Mouse (Mus musculus): Measurements from ENCODE around the gene Prtn3. TPM values are rescaled to one million over a fixed set of nuclear protein-coding genes. Genes with fewer than 3 reads are reported as not detected.
A peak's percentile ranks its signal among the peaks of the same experiment; 100 is the strongest.

The Prtn3 gene
- polyA plus RNA-seq, 1 experiment from 2014 or later = 15.3 TPM

DNA sequence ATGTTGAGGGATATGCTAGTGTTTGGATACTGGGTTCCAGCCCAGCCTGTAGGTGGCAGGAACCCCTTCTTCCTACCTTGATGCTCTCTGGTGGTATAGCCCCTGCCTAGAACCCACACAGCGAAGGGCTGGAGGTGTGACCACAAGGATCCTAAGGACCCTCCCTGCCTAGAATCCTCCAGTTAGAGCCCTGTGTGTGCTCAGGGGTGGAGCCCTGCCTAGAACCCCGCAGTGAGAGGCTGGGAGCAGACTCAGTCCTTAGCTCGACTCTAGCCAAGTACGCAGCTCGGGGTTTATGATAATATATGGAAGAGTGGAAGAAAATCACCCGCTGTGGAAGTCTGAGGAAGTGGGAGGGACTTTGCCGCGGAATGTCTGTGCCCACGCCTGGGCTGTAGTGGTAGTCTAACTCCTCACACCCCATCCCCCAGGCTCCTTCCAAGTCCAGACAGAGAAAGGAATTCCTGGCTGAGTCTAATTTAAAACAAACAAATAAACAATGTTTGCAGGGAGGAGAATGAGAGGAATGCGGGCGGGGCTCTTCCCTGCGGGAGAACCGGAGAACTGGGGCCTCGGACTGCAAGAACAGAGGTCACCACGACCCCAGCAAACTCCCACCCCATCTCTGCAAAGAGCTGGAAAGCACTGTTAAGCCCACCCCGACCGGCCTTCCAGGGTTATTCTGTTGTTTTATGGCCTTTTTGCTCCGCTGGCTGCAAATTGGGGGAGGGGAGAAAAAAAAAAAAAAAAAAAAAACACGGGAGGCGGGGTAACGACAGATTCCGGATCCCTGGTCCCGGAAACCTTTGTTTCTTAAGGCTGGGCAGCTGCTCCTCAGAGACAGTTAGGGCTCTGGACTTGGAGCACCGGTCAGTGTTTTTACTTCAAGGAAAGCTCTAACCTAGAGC, 33.4 kb upstream of the Prtn3 start:
- Histone ChIP-seq H3K27ac (ENCODE audit: low read length) (peak overlapping the region; percentile 43), H3K36me3 (ENCODE audit: control insufficient read depth, insufficient read depth) (no peaks in the 10 kb centered on the region), H3K4me2 (ENCODE audit: low read length) (peak overlapping the region; percentile 62), H3K4me1 (replicated peaks; ENCODE audit: control insufficient read depth, insufficient read depth, low read length) (peaks cover 11% of the 10 kb centered on the region; the same call in 1 of the 2 replicates), H3K9ac (replicated peaks; ENCODE audit: low read depth, low read length) (peak overlapping the region; percentile 43), H3K9me3 (ENCODE audit: control insufficient read depth, low read length) (no peaks in the 10 kb centered on the region), H3K4me3 (replicated peaks; ENCODE audit: low read length) (peak overlapping the region; percentile 43), H3K27me3 (replicated peaks; ENCODE audit: control insufficient read depth, insufficient read depth, low read length) (no peaks in the 10 kb centered on the region)
- ATAC-seq = peak; percentile 88
- 1% methylated on average over 23 of the region's 24 CpGs for WGBS

GRCm38 (mm10) chr10:79842322-79842721, 32.0 kb upstream of the Prtn3 start:
- Histone ChIP-seq H3K27ac (ENCODE audit: low read length) (no peak overlapping the region), H3K4me3 (replicated peaks; ENCODE audit: low read length) (no peak overlapping the region), H3K4me1 (replicated peaks; ENCODE audit: control insufficient read depth, insufficient read depth, low read length) (peaks cover 11% of the 10 kb centered on the region; the same call in 1 of the 2 replicates), H3K36me3 (ENCODE audit: control insufficient read depth, insufficient read depth) (no peaks in the 10 kb centered on the region), H3K27me3 (replicated peaks; ENCODE audit: control insufficient read depth, insufficient read depth, low read length) (no peaks in the 10 kb centered on the region), H3K9ac (replicated peaks; ENCODE audit: low read depth, low read length) (no peak overlapping the region), H3K9me3 (ENCODE audit: control insufficient read depth, low read length) (no peaks in the 10 kb centered on the region), H3K4me2 (ENCODE audit: low read length) (no peak overlapping the region)
- 75% methylated on average over 3 of the region's 3 CpGs for WGBS
- ATAC-seq = no peak

DNA sequence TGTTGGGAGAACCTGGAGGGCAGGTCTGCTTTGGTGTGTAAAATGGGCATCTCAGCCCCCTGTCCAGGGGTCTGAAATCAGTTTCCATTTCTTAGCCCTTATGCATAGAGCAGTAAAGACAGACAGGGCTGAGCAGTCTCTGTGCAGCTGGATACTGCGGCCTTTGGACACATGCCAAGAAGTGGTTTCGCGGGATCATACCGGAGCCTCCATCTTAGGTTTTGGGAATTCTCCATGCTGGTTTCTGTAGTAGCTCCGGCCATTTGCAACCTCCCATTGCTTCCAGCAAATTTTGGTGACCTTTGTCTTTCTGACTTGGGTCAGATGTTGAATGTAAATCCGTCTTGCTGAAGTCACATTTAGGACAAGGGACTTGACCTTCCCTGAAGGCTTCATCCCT, 30.8 kb upstream of the Prtn3 start:
- no peak overlapping the region for H3K9ac ChIP-seq (replicated peaks; ENCODE audit: low read depth, low read length)
- peaks cover 11% of the 10 kb centered on the region; the same call in 1 of the 2 replicates for H3K4me1 ChIP-seq (replicated peaks; ENCODE audit: control insufficient read depth, insufficient read depth, low read length)
- no peak overlapping the region for H3K27ac ChIP-seq (ENCODE audit: low read length)
- H3K4me2 ChIP-seq (ENCODE audit: low read length) = no peak overlapping the region; the same call in 1 of the 2 replicates
- H3K4me3 ChIP-seq (replicated peaks; ENCODE audit: low read length) = no peak overlapping the region
- peak; percentile 29; the same call in 1 of the 2 replicates for ATAC-seq
- H3K36me3 ChIP-seq (ENCODE audit: control insufficient read depth, insufficient read depth) = no peaks in the 10 kb centered on the region
- 51% methylated on average over 6 of the region's 6 CpGs for WGBS
- no peaks in the 10 kb centered on the region for H3K9me3 ChIP-seq (ENCODE audit: control insufficient read depth, low read length)
- H3K27me3 ChIP-seq (replicated peaks; ENCODE audit: control insufficient read depth, insufficient read depth, low read length) = no peaks in the 10 kb centered on the region

DNA sequence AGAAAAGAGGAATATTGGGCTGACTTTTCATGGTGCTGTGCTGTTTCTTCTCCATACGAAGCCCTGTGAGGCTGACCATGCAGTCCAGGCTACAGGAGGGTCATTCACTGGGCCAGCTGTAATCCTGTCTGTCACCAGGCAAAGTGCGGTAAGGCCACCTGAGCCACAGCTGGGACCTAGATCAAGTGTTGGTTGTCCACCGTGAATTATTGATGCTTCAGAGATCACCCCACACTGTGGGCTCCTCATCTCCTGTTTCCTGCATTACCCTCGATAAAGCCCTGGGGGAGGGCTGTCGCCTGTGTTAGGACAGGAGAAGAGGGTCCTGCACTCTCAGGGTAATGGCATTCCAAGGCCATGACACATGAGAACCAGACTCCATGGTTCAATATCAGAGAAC, 27.7 kb upstream of the Prtn3 start:
- Histone ChIP-seq H3K4me1 (replicated peaks; ENCODE audit: control insufficient read depth, insufficient read depth, low read length) (peaks cover 7% of the 10 kb centered on the region), H3K4me3 (replicated peaks; ENCODE audit: low read length) (no peak overlapping the region)
- 73% methylated on average over 5 of the region's 5 CpGs for WGBS

GRCm38 (mm10) chr10:79849941-79850628, 24.2 kb upstream of the Prtn3 start:
- no peak for ATAC-seq

More for the DNA sequence above, 27.7 kb upstream of the Prtn3 start:
- Histone ChIP-seq H3K27me3 (replicated peaks; ENCODE audit: control insufficient read depth, insufficient read depth, low read length) (no peaks in the 10 kb centered on the region), H3K9ac (replicated peaks; ENCODE audit: low read depth, low read length) (no peak overlapping the region), H3K27ac (ENCODE audit: low read length) (no peak overlapping the region), H3K36me3 (ENCODE audit: control insufficient read depth, insufficient read depth) (no peaks in the 10 kb centered on the region), H3K9me3 (ENCODE audit: control insufficient read depth, low read length) (no peaks in the 10 kb centered on the region), H3K4me2 (ENCODE audit: low read length) (no peak overlapping the region)
- ATAC-seq = no peak

DNA sequence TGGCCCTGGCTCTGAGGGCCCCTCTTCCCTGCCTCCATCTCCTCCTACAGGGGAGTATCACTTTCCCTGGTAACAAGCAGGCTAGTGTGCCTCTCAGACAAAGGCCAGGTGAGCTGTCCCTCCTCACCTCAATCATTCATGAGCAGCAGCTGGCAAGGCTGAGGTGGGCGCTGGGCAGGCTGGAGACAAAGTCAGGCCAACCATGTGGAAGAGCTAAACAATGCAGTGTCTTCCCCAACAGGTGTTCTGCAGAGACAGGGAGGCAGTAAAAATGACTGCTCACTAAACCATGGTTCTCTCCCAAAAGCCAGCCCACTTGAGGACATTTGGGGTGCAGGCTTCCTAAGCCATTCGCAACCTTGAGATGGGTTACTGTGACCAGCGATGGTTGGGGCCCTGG, 22.6 kb upstream of the Prtn3 start:
- Histone ChIP-seq H3K4me2 (ENCODE audit: low read length) (no peak overlapping the region), H3K4me3 (replicated peaks; ENCODE audit: low read length) (no peak overlapping the region), H3K9ac (replicated peaks; ENCODE audit: low read depth, low read length) (peak overlapping the region; percentile 82), H3K27me3 (replicated peaks; ENCODE audit: control insufficient read depth, insufficient read depth, low read length) (no peaks in the 10 kb centered on the region), H3K36me3 (ENCODE audit: control insufficient read depth, insufficient read depth) (no peaks in the 10 kb centered on the region), H3K27ac (ENCODE audit: low read length) (peak overlapping the region; percentile 100), H3K9me3 (ENCODE audit: control insufficient read depth, low read length) (no peaks in the 10 kb centered on the region), H3K4me1 (replicated peaks; ENCODE audit: control insufficient read depth, insufficient read depth, low read length) (peaks cover 33% of the 10 kb centered on the region)
- WGBS = 76% methylated on average over 3 of the region's 3 CpGs
- ATAC-seq = no peak

More at GRCm38 (mm10) chr10:79849941-79850628, 24.2 kb upstream of the Prtn3 start:
- whole genome bisulfite sequencing = 85% methylated on average over 8 of the region's 8 CpGs
- Histone ChIP-seq H3K4me2 (ENCODE audit: low read length) (no peak overlapping the region), H3K36me3 (ENCODE audit: control insufficient read depth, insufficient read depth) (no peaks in the 10 kb centered on the region), H3K9me3 (ENCODE audit: control insufficient read depth, low read length) (no peaks in the 10 kb centered on the region), H3K27ac (ENCODE audit: low read length) (no peak overlapping the region), H3K4me3 (replicated peaks; ENCODE audit: low read length) (no peak overlapping the region), H3K4me1 (replicated peaks; ENCODE audit: control insufficient read depth, insufficient read depth, low read length) (peaks cover 23% of the 10 kb centered on the region), H3K9ac (replicated peaks; ENCODE audit: low read depth, low read length) (no peak overlapping the region), H3K27me3 (replicated peaks; ENCODE audit: control insufficient read depth, insufficient read depth, low read length) (no peaks in the 10 kb centered on the region)

DNA sequence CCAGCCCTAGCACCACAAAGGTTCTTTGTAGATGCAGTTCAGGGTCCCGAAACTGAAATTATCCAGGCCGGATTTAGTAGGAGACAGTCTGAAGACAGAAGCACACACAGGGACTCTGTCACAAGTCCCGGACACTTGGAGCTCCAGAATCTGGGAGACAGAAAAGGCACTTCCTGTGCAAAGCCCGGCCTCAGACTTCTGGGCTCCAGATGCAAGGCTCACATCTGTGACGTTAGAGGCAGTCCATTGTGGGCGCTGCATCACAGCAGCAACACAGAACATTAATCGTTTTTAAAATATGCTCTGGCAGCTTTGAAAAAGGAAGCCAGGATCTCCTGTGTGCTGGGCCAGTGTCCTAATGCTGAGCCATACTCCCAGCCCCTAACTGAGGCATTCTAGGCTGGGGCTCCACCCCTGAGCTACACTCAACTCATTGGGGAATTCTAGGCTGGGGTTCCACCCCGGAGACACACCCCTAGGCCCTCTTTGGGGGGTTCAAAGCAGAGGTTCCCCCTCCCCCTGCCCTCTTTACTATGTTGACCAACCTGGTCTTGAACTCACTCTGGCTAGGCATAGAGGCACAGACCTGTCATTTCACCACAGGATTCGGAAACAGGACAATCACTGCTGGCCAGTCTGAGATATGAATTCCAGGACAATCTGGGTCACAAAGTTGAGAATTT, 22.0 kb upstream of the Prtn3 start:
- ATAC-seq = no peak
- 56% methylated on average over 9 of the region's 9 CpGs for WGBS
- Histone ChIP-seq H3K36me3 (ENCODE audit: control insufficient read depth, insufficient read depth) (no peaks in the 10 kb centered on the region), H3K4me1 (replicated peaks; ENCODE audit: control insufficient read depth, insufficient read depth, low read length) (peaks cover 39% of the 10 kb centered on the region), H3K9ac (replicated peaks; ENCODE audit: low read depth, low read length) (peak overlapping the region; percentile 82), H3K4me3 (replicated peaks; ENCODE audit: low read length) (peak overlapping the region; percentile 97), H3K27me3 (replicated peaks; ENCODE audit: control insufficient read depth, insufficient read depth, low read length) (no peaks in the 10 kb centered on the region), H3K27ac (ENCODE audit: low read length) (peak overlapping the region; percentile 100), H3K9me3 (ENCODE audit: control insufficient read depth, low read length) (no peaks in the 10 kb centered on the region), H3K4me2 (ENCODE audit: low read length) (peak overlapping the region; percentile 89)

DNA sequence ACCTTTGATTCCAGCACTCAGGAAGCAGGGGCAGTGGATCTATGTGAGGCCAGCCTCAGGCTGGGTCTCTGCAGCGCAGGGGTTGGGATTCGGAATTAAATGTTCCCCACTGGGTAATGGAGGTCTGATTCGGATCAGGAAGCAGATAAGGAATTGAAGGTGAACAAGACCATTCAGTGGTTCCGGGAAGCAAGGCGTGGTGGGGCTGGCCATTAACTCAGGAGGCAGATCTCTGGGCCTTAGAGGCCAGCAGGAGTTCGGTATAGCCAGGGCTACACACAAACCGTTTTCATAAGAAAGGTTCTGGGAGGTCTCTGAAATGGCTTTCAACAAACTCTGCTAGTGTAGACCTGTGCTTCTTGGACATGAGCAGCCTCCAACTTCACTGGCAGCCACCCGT, 21.4 kb upstream of the Prtn3 start:
- Histone ChIP-seq H3K4me2 (ENCODE audit: low read length) (peak overlapping the region; percentile 89), H3K27me3 (replicated peaks; ENCODE audit: control insufficient read depth, insufficient read depth, low read length) (no peaks in the 10 kb centered on the region), H3K4me1 (replicated peaks; ENCODE audit: control insufficient read depth, insufficient read depth, low read length) (peaks cover 44% of the 10 kb centered on the region), H3K27ac (ENCODE audit: low read length) (peak overlapping the region; percentile 100), H3K9me3 (ENCODE audit: control insufficient read depth, low read length) (no peaks in the 10 kb centered on the region), H3K9ac (replicated peaks; ENCODE audit: low read depth, low read length) (peak overlapping the region; percentile 82), H3K4me3 (replicated peaks; ENCODE audit: low read length) (peak overlapping the region; percentile 97), H3K36me3 (ENCODE audit: control insufficient read depth, insufficient read depth) (no peaks in the 10 kb centered on the region)
- no peak for ATAC-seq
- WGBS = 17% methylated on average over 8 of the region's 8 CpGs

DNA sequence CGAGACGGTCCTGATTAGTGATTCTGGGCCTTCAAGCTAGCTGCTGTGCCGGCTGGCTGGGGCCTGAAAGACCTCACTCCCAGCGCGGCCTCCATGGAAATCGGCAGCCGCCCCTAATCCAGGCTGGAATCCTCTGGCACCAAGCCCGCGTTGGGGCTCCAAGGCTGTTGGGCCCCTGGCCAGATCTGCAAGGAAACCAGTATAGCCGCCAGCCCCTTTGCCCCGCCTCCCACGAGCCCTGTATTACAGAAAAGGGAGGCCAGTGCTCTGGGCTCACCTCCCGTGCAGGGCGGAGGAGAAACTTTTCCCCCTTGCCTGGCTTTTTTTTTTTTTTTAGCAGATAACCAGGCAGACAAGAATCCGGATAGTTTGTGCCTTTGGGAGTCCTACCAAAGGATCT, 20.9 kb upstream of the Prtn3 start:
- Histone ChIP-seq H3K27ac (ENCODE audit: low read length) (peak overlapping the region; percentile 100), H3K4me2 (ENCODE audit: low read length) (peak overlapping the region; percentile 89), H3K4me1 (replicated peaks; ENCODE audit: control insufficient read depth, insufficient read depth, low read length) (peaks cover 50% of the 10 kb centered on the region), H3K4me3 (replicated peaks; ENCODE audit: low read length) (peak overlapping the region; percentile 97), H3K36me3 (ENCODE audit: control insufficient read depth, insufficient read depth) (no peaks in the 10 kb centered on the region), H3K9me3 (ENCODE audit: control insufficient read depth, low read length) (no peaks in the 10 kb centered on the region), H3K27me3 (replicated peaks; ENCODE audit: control insufficient read depth, insufficient read depth, low read length) (no peaks in the 10 kb centered on the region), H3K9ac (replicated peaks; ENCODE audit: low read depth, low read length) (peak overlapping the region; percentile 82)
- 0% methylated on average over 14 of the region's 15 CpGs for WGBS
- ATAC-seq = peak; percentile 16
